Mouse (Mus musculus) embryo, embryonic 11 days (tissue): Measurements from ENCODE around the gene Vps51.

Source experiments
- DNase-seq: peaks from one replicate; pipeline ENCODE4 v3.0.0-alpha.2; 2015

The Vps51 gene

DNA sequence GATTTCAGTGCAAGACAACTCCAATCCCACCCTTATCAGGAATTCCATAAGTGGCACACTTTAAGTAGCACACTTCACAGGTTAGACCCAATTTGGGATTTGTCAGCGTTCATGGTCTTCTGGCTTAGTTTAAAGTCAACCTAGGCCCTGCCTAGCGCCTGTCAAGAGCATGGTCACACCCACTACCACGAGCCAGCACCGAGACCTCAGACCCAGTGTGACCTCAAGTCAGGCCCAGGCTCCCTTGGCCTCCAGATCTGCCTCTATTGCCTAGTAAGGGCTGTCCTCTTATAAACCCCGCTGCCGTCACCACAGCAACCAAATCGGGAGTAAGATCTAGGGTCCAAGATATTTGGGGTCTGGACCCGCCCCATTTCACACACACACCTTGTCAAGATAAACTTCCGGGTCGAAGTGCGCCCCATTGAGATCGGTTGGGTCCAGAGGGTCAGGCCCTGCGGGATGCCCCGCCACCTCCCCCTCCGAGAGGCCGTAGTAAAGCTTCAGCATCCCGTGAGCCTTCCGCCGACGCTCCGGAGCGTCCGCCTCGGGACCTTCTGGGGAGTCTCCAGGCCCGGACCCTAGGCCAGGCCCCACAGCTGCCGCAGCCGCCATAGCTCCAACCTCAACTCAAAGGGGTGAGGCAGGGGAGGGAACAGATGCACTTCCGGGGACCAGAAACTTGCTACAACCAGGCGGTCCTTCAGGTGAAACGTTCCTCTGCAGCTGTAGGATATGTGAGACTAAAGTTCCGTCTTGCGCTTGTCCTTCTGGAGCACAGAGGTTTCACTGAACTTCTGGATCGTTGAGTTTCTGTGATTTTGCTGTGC is at the start of gene Vps51:
Gene Vps51 (minus strand): TSS at position 668 of the 830 bp plus-strand sequence.
- DNase-seq: peak; percentile 92

DNA sequence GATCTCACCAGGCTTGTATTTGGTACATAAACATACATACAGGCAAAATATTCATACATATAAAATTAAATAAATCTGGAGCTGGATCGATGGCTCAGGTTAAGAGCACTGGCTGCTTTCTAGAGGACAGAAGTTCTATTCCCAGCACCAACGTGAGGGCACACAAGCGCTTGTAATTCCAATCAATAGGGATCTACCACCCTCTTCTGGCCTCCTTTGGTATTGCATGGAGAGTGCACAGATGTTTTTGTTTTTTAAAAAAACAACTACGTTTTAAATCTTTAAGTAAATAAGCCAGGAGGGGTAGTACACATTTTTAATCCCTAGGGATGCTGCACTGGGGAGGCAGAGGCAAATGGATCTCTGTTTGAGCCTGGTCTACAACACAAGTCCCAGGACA is 49.3 kb upstream of the Vps51 start:
- DNase-seq: peak; percentile 61

DNA sequence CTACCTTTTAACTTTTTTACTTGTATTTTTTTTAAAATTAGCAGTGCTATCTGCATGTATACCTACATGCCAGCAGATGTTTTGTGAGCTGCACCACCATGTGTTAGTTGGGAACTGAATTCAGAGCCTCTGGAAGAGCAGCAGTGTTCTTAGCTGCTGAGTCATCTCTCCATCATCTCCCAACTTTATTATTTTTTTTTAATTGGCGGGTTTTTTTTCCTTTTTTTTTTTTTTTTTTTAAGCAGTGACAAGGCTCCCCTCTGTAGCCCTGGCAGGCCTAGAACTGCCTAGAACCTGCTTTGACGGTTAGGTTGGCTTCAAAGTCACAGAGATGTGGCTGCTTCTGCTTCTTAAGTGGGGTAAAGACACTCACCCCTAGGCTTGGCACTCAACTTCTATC is 47.9 kb upstream of the Vps51 start:
- no peak for DNase-seq

DNA sequence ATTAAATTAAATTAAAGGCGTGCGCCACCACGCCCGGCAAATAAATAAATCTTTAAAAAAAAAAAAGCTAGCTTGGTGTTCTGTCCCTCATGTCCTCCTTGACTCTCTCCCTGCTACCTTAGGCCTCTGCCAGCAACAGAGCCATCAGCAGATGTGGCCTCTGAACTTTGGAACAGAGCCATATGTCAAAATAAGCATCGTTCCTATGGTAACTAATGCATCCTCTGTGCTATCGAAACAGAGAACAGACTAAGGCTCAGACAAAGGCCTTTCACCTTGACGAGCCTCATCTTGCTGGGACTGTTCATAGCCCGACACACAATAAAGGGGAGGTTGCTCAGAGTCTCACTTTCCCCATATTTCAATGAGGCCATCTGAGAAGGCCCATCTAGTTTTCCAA is 46.3 kb upstream of the Vps51 start:
- DNase-seq: peak; percentile 58

DNA sequence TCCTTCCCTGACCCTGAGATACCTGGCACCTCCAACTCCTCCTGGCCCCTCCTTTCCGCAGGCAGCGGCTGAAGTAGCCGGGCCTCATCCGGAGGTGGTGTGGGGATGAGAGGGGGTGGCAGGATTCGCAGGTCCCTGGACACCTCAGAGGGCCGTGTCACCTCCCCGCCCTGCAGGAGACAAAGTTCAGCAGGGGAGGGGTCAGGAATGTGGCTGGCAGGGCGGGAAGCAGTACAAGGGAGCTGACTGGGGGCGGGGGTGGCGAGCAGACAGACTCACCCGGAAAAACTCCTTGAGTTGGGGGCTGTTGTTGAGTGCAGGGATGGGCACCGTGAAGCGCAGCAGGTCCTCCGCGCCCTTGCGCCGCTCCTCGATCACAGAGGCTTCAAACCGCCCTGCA is 44.7 kb upstream of the Vps51 start:
- DNase-seq: no peak

DNA sequence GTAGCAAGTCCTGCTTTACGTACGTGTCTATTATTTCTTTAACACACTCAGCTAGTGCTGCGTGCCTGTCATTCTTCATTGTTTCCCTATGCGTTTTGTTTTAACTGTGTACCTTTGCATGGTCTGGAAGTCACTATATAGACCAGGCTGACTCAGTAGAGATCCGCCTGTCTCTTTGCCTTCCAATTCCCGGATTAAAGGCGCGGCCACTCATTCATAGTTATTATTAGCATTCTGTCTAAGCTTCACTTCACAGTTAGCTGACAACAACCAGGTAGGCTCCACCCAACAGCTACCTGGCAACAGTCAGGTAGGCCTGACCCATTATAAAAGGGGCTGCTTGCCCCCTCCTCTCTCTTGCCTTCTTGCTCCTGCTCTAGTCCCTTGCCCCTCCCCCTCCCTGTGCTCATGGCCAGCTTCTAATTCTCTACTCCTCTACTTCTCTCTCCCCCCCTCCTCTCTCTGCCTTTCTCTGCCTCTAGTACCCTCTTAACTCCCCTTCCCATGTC is 41.7 kb upstream of the Vps51 start:
- DNase-seq: peak; percentile 35

DNA sequence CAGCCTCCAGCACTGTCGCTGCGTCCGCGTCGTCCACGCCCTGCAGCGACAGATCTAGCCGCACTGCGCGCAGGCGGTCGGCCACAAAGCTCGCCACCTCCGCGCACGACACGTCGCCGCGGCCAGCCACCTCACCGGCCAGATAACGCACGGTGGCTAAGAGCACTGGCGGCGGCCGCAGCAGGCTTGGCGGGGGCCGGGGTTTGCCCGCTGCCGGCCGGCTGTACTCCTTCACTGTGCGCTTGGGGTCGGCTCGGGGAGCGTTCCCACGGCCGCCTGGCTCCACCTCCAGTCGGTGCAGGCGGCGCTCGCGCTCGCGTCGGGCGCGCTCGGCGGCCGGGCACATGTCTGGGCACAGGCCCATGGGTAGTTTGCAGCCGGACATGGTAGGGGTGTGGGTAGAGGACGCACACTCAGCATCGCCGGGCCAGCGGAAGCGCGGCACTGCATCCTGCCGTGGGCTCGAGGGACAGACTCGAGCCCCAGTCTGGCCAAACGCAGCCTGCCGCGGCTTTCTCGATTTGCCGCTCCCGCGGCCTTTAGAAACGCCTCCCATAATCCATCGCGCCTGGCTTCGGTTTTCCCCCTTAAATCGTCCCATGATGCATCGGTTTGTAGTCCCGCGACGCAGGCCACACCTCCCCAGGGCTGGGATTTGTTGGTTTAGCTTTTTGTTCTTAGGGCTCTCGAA is 41.1 kb upstream of the Vps51 start, which contains the start of gene Sac3d1:
Gene Sac3d1 (minus strand): TSS at position 665 of the 691 bp plus-strand sequence.
- DNase-seq: peak; percentile 97

DNA sequence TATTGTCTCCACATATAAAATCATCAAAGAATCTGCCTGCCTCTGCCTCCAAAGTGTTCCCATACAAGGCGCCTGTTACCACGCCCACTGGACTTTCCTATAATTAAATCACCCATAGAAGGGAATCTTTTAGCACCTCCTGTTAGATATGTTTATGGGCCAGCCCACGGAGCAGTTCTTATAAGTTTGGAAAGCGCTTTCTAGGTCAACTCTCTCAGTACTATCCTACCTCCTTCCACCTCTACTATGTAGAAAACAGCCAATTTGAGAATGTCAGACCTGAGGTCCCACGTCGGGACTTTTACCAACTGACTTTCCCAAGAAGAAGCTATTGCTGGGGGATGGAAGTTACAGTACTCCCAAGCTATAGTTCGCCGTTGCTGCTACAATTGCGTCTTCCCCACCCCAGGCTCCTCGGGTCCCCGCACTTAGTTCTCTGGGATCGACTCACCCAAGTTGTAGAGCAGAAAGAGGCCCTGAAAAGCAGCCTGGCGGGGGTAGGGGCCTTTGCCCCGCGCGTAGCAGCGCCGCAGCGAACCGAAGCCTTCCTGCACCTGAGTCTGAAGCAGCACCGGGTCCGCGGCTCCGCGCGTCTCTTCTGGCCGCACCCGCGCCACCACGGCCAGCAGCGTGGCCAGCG is 40.4 kb upstream of the Vps51 start:
- DNase-seq: peak; percentile 7

DNA sequence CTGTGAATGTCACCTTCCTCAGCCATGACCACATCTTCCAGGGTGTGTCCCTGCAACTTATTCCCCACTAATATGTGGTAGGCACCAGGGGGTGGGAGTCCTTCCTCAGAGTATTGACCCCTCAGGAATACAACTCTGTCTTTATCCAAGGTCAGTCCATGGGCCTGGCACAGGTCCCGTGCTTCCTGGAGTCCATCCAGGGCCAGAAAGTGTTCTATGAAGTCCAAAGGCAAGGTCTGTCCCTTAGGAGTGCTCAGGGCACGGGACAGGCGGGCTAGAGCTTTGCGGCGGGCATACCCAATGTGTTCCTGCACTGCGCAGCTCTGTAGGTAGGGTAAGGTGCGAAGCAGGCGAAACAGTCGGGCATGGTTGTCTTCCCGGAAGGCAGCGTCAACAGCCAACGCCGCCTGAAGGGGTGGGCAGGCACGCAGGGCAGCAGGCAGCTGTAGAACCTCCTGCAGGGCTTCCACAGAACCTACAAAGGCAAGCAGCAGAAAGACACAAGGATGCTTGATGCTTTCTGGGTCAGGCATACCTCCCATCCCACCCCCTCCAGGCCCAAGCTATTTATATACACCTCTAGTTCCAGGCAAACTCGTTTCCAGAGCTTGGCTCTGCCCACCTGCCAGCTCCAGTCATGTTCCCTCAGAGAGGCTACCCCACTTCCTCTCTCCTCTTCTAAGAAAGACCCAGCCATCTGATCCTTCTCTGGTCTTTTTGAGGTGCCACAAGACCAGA is 39.3 kb upstream of the Vps51 start:
- DNase-seq: no peak

DNA sequence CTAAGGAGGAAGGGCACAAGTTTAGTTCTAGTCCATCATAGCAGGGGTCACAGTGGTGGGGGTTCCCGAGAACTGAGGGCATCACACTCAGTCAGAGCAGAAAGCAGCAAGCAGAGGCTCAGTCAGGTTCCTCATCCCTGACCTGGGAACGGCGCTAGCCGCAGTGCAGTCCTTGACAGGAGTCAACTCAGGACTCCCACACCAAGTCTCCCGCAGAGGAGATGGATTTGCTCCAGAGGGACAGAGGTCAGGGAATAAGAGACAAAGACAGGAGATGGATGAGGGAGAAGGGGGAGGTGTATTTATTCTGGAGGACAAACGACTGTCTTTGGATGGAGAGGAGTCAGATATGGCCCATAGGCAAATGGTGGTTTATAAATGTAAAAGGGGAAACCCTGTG is 36.1 kb upstream of the Vps51 start:
- DNase-seq: no peak

DNA sequence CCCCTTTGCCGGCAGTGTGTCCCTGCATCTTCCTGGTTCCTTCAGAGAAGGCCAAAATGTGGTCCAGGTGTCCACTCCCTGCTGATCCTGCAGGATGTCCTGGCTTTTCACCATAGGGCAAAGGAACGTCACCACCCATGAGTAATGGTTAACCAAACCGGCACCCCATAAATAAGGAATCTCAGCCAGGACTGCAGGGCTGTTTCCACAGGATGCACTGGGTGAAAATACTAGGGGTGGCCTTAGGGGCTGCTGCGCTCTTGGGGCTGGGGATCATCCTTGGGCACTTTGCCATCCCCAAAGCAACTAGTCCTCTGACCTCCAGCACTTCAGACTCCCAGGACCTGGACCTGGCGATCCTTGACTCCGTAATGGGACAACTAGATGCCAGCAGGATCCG is 28.6 kb upstream of the Vps51 start, which contains the start of gene Naaladl1:
Gene Naaladl1 (plus strand): TSS at position 197 of the 400 bp plus-strand sequence.
- DNase-seq: no peak

DNA sequence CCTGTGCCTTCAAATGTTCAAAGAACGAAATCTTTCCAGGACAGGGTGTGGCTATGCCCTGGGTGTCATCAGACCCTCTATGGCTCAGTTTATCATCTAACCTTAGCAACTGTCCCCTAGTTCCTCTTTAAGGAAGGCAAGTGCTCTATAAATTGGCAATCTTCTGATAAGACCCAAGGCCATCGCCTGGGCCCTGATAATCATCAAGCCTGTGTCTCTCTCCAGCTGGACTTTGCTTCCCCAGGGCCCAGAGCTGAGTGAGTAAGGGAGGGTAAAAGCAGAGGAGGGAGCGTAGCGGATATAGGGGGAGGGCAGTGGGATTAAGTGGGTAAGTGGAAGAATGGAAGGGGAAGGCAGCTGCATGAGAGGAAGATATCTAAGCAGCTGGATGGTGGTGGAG is 27.4 kb upstream of the Vps51 start:
- DNase-seq: no peak

DNA sequence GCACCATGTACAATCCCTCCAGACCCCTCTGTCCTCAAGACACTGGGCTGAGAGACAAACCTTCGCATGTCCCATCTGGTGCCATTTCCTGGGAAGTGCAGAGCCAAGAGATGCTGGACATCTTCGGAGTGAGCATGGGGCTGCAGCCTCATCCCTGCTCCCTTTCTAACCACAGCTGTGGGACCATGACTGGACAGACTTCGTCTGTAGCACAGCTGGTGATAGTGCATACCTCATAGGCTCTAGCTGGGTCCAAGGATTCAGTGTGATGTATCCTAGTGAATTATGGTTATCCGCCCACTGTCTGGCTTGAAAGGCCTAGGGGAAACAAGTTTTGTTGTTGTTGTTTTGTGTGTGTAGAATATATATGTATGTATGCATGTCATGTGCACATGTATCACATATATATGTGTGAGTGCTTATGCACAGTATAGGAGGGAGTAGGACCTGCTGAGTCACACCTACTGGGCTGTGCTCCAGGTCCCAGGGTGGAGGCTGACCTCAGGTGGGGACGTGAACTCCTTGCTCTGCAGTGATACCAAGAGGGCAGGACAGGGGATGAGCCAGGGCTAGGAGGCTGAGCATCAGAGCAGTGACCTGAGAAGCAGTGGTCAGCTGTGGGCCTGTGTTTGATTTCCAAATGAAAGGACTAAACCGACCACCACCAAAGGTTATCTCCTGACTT is 25.3 kb upstream of the Vps51 start:
- DNase-seq: no peak

DNA sequence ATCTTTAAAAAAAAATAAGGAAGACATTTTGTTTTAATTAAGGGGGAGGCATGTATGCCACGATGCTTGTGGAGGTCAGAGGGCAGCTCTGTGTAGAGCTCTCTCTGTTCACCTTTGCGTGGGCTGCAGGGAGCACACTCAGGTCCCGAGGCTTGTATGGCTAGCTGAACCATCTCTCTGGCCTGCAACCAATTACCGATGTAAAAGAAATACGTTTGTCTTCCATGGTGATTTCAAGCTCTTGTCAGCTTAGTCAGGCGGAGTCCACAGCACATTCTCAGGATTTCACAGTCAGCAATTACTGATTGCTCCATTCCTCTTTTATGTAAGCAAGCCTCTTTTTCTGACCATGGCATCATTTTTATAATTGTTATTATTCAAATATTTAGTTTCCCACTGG is 24.2 kb upstream of the Vps51 start:
- peak; percentile 31 for DNase-seq

DNA sequence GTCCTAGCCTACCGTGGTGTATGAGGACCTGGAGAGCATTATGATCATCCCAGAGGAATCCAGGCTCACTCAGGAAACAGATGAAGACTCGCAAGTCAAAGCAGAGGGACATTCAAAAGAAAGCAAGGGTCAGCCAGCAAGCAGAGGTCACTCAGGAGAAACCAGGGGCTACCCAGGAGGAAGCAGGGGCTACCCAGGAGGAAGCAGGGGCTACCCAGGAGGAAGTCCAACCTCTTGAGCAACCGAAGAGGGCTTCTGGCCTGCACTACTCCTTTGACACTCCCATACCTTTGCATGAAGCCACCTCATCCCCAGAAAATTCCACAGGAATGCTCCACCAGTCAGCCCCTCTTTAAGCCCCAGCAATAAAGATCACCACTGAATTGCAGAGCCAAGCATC is 20.8 kb upstream of the Vps51 start:
- no peak for DNase-seq

DNA sequence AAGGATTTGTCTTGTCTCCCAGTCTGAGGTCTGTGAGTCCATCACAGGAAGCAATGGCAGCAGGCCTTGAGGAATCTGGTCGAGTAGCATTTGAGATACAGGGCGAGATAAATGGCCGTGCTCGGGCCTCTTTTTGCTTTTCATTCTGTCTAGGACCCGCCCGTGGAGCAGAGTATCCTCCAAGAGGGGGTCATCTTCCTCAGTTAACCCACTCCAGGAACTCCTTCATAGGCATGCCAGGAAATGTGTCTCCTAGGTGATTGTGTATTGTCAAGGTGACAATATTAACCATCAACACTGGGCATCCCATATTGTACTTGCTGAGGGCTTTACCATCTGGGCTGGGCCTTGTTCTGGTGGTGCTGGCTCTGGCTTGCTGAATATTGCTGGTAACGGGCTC is 17.1 kb upstream of the Vps51 start, which contains the start of gene AC131692.1:
Gene AC131692.1 (plus strand): TSS at position 301 of the 400 bp plus-strand sequence.
- DNase-seq: no peak

DNA sequence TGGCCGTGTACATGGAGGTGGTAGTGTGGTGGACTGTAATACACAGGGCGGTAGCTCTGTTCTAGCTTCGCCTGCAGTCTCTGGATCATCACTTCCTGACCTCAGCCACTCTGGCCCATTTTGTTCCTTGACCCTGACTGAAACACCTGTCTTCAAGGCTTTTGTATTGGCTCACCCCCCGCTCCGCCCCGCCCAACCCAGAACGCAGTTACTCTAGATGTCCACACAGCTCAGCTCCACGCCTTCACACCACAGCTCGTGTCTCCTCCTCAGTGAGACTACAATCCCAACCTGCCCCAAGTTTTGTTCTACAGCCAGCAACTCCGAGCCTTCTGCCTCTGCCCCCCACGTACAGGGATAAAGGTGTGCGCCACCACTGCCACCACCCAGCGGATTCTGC is 11.8 kb upstream of the Vps51 start:
- DNase-seq: no peak

DNA sequence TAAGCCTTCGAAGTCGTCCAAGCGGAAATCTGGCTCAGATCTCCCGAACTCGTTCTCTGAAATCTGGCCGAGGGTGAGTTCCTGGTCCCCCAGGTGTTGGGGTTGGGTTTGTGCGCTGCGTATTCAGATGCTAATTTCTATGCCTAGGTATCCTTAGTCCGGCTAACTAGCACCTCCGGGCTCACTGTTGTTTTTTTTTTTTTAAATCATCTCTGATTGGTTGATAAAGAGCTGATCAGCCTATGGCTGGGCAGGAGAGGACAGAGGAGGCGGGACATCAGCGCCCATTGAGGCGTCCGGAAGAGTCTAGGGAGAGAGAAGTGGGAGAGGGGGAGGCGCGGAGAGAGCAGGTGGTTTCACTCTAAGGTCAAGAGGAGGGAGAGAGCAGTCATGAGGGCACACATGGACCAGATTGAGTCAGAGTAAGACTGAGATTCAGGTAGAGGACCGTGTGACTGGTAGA is 8.4 kb upstream of the Vps51 start:
- DNase-seq: peak; percentile 87

DNA sequence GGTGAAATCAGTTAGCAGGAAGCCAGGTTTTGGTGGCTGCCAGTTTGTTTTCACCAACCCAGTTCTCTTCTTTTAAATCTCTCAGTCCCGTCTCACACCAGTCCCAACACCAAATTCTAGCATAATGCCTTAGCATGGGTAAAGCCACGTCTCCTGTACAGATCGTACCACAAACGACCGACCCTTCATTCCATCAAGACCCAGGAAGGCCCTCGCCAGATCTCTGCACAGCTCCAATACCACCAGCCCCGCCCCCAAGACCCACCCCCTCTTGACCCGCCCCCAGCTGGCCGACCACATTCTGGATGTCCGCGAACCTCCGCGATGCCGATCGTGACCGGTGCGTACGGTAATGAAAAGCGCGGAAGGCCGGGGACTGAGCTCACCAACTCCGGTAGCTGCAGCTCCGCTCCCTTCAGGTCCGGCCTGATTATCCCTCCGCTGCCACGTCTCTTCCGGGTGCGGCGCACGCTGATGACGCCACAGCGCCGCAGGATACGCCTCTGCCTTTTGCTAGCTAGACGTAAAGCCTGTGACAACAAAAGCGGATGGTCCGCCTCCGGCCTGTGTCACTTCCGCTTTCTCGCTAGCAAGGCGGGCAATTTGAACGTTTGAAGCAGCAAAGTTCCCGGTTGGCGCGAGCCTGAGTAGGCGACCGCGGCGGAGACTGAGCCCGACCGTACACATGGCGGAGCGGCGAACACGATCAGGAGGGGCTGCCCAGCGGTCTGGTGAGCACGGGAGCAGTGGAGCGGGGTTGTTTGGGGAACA is 7.6 kb upstream of the Vps51 start, which contains the start of the genes Zfpl1 and Cdca5:
Gene Zfpl1 (minus strand): TSS at position 479 of the 771 bp plus-strand sequence.
Gene Cdca5 (plus strand): TSS at position 506 of the 771 bp plus-strand sequence.
- DNase-seq: peak; percentile 98

DNA sequence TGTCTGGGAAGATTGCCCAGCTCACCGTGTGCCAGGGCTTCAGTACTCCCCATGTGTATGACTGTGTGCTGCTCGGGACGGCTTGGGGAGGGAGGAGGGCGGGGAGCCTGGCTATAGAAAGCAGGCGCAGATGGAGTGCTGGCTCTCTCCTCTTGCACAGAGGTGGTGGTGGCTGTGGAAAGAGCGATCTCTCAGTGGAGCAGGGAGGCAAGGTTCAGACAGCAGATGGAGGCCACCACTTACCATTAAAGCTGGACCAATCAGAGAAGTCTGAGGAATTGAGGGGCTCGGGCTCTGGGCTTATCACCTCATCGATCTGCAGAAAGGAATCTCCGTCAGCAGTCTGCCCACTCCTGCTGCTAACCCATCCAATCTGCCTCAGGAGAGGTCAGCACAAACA is 5.1 kb upstream of the Vps51 start, which contains the start of gene Gm28374:
Gene Gm28374 (minus strand): TSS at position 101 of the 400 bp plus-strand sequence.
- DNase-seq: no peak

DNA sequence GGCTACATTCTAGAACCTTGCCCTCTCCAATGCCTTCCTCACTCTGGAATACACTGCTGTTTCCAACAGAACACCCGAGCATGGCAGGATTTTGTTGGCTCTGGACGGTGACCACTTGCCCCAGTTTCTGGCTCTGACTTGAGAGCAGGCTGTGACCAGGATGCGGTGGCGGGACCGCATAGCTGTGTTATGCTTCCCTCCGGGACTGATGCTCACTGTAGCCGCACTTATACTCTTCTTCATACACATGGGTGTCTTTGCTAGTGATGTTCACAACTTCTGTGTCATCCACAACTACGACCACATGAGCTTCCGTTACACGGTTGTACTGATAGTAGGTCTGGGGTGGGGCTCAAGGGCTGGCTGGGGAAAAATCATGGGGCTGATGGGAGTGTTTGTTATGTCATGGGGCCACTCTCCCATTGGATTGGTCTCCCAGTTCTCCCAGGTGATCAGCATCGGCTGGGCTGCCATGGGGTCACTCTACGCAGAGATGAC is 3.0 kb upstream of the Vps51 start, which contains the start of gene Tmem262:
Gene Tmem262 (plus strand): TSS at position 51 of the 498 bp plus-strand sequence.
- no peak for DNase-seq
